Mouse (Mus musculus): ENCODE results near the gene Mup20. TPM values are rescaled to one million over a fixed set of nuclear protein-coding genes. Genes with fewer than 3 reads are reported as not detected.
"Not testable (repeated sequence)": the region's sequence is repeated elsewhere in the genome, so short reads cannot be mapped to it uniquely, and the experiment has no call there.

Gene Mup20
- total RNA-seq (2021), result not detected in 2 replicates
- long read RNA-seq, transcript Mup20-201 (7 exons, 928 nt), result major isoform, 198 of 213 reads
- long read RNA-seq, partial matches to known transcripts, result 10 of 213 reads
- long read RNA-seq, other reads (novel, unspliced or antisense), result 5 of 213 reads

DNA sequence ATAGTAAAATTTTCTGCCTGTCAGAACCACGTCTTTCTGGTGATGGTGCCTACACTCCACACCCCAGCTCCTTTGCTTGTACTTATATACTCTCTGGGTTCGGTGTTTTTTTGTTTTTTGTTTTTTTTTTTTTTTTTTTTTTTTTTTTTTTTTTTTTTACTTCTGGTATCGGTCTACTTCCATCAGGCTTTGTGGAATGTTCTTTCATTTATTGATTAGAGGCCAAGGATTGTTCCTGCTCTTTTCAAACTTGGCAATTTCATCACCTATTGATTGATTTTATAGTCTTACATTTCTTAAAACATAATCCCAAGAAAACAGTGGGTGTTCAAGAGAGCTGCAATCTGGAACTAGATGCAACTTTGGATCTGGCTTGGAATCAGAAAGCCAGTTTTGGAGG lies at the start of gene Mup20:
Mup20 (minus strand) TSS at position 101 of the 400 bp plus-strand sequence.
- DNase-seq, result not testable (repeated sequence)

DNA sequence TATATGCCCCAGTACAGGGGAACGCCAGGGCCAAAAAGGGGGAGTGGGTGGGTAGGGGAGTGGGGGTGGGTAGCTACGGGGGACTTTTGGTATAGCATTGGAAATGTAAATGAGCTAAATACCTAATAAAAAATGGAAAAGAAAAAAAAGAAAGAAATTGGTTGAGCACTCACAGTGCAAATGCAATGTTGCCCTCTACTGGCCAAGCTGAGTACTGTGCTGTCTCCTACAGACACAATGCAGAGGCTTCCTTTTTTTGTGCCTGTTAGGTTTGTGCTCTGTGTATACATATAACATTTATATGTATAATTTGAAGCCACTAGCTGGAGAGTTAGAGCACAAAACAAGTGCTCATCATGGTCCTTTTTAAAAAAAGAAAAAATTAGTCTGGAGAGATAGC lies 49.4 kb upstream of the Mup20 start:
- peak; percentile 8 for DNase-seq

DNA sequence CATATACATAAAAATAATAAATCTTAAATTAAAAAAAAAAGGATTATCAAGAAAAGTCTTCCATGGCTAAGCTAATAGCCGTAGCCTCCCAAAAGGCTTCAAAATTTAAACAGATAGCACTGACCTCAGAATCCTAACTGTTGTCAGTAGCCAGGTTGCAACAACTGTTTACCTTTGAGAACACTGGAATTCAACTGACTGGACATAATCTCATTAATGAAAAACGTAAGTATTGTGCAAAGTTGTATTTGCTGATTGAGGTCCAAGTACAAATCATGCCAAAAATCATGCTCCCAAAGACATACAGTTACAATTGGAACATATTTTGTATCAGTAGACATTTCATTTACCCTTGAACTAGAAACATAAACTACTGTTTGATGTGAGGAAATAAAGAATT lies 34.0 kb upstream of the Mup20 start:
- no peak for DNase-seq

DNA sequence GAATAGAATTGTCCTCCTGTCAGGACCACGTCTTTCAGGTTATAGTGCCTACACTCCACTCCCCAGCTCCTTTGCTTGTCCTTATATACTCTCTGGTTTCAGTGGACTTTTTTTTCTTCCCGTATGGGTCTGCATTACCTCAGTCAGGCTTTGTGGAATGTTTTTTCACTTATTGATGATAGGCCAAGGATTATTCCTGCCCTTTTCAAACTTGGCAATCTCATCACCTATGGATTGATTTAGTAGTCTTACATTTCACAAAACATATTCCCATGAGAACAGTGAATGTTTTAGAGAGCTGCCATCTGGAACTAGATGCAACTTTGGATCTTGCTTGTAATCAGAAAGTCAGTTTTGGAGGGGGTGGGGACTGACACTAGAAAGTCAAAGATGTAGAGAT lies 33.3 kb upstream of the Mup20 start, which contains the start of gene Mup3:
Mup3 (minus strand) TSS at position 102 of the 400 bp plus-strand sequence.
- DNase-seq, result no peak

DNA sequence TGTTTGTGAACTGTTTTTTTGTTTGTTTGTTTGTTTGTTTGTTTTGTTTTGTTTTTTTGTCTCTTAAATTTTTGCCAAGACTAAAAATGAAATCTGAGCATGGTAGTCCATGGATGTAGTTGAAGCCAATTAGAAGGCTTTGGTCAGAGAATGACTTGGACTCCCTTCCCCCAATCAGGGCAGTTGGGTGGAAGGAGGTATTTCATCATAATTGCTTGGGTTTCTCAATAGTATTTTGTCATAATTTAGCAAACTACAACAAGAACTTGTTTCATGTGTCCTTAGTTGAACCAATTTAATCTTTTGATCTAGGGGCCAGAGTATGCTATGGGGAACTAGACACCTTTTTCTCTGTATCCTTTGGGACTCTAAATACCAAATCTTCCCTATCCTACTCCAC lies 28.8 kb upstream of the Mup20 start:
- DNase-seq, result no peak

DNA sequence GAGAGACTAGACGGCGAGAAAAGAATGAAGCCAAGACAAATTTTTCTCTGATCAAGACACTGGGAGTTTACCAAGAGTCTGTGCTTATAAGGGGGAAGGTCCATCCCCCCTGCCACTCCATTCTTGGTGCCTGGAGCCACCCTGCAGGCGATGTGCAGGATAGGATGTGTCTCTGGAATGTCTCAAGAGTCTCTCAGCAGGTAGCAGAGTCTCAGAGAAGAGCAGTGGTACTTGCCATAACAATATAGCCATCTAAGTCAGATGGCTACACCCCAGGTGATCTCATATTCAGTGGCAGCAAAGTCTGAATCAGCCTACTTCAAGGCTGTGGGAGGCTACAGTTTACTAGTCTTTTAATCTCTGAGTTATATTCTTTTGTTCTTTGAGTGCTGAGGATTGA lies 21.2 kb upstream of the Mup20 start:
- DNase-seq, result no peak

DNA sequence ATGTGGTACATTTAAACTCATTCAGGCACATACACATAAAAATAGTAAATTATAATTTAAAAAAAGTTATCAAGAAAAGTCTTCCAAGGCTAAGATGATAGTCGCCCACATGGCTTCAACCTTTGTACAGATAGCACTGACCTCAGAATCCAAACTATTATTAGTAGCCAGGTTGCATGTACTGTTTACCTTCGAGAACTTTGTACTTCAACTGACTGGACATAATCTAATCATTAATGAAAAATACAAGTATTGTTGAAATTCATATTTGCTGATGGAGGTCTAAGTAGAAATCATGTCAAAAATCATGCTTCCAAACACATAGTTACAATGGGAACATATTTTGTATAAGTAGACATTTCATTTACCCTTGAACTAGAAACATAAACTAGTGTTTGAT lies 822 bp upstream of the Mup20 start:
- DNase-seq, result not testable (repeated sequence)

DNA sequence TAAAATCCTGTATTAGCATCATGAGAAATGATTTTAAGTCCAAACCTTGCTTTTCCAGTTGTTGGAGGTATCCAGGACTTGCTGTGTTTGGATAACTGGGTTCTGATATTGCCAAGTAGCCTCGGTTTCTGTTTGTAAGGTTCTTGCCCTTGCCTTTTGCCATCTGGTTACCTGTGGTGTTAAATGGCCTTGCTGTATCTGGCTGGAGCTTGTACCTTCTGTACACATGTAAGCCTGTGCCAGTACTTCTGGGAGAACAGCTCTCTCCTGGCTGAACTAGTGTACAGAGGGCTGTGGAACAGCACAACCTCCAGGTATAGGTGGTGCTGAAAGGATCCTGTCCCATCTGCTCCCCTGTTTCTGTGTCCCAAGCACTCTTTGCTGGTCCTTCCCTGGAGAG lies 27.7 kb downstream of the Mup20 start:
- no peak for DNase-seq

DNA sequence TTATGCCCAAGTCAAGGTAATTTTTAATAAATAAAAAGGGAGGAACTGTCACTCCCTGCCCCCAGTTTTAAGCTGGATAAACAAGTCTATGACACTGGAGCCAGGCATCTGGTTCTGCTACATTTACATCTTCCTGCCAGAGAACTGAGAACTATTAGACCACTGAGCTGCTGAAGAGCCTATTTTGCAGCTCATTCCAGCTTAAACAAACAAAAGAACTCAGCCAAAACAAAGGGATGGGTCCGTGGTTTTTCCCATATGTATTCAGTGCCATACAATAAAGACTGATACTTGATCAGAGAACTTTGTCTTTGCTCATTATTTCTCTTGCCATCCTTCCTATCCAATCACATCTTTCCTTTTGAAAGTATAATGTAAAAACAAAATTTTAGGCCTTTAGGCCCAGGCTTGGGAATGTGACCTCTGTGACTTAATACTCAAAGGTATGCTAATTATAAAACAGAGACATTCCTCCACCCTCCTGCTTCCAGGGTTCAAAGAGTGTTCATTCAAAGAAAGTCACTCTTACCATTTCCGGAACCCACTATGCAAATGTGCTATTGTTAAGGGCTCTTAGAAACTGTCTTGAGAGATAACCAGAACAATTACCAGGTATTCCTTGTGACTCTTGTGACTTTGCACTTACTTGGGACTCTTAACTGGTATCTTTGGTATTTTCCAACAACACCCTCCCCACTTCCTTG lies 29.6 kb downstream of the Mup20 start:
- no peak for DNase-seq

DNA sequence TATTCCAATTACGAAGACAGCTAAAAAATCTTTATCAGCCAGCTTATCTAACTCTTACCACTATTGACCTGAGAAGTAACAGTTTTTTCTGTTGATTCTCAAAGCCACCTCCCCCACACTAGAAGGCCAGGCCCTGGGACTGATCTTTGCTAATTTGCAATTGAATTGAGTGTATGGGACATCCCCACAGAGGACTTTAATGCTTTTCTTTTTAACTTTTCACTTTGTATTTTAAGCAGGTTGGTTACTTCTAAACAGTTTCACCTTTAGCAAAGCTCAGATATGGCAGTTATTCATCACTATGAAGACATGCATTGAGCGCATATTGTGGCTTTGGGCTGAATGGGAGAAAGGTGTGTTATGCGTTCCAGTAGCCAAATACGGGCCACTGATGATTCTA lies 30.3 kb downstream of the Mup20 start:
- DNase-seq, result no peak

DNA sequence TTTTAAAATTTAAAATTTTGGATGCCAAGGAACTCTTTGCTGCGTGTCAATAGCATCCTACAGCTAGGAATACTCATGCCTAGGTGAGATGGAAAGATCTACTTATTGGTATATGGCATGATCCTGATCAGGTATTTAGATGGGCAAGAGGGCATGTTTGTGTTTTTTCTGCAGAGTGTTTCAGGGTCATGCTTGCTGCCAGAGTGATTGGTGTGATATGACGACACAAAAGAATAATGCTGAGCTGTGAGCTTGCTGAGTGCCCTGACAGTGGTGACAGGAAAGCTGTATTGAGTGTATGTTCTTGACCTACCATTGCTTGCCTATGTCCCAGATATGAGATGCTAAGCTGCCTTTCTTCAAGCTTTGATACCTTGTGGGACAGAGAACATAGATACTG lies 30.8 kb downstream of the Mup20 start:
- DNase-seq, result no peak

DNA sequence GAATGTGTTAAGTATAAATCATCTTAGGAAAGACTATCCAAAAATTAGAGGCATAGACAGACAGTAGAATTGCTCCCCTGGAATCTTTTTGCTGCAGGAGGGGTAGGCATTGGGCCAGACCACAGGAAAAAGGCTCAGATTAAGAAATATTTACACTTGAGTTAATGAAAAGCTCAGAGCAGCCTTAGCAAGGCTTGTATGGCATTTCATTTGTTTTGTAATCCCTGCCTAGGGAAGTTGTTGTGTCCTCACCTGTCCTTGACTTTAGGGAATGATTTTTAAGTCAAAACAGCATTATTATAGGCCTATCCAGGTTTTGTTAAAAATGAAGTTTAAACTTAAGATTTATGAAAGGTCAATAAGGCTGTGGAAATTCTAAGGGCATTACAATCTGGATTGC lies 33.4 kb downstream of the Mup20 start:
- DNase-seq, result not testable (repeated sequence)

Other genes starting within 250 kb of the Mup20 start
- not detected in 2 replicates for gene Mup5, start 218.9 kb downstream of the Mup20 start, total RNA-seq (2021)
- gene Mup3, start 33.2 kb upstream of the Mup20 start, total RNA-seq (2021), result 0.33 and 16.3 TPM in 2 replicates
- gene Mup21, start 96.7 kb upstream of the Mup20 start, total RNA-seq (2021), result not detected in 2 replicates
- gene Zfp37, start 176.9 kb upstream of the Mup20 start, total RNA-seq (2021), result 3.8 and 5.2 TPM in 2 replicates
- 27.7 and 30.6 TPM in 2 replicates for gene Slc31a2, start 208.4 kb upstream of the Mup20 start, total RNA-seq (2021)